Mouse (Mus musculus): ENCODE data around the gene Zfhx3.

- TF ChIP-seq CTCF (IDR thresholded peaks at IDR 0.05; ENCODE audit: low read depth, low read length) (no peak), GATA1 (IDR thresholded peaks at IDR 0.05; ENCODE audit: borderline replicate concordance, low read length) (no peak), TAL1 (conservative IDR thresholded peaks at IDR 0.05; ENCODE audit: low read depth, low read length) (no peak), POLR2AphosphoS5 (IDR thresholded peaks at IDR 0.05; ENCODE audit: insufficient replicate concordance, low read depth, low read length) (no peak)
Observed at GRCm38 (mm10) chr8:108709928-108710606, 767.6 kb downstream of the Zfhx3 start.
